Mouse (Mus musculus): ENCODE results near the gene Gm6583.

Gm6583 gene

GRCm38 (mm10) chr5:112368666-112369065 is 12.8 kb upstream of the Gm6583 start:
- no peak for DNase-seq (ENCODE audit: low read depth, low spot score)

- DNase-seq (ENCODE audit: low read depth, low spot score) = no peak
Observed at GRCm38 (mm10) chr5:112367929-112368328, 12.1 kb upstream of the Gm6583 start.

- no peak for DNase-seq (ENCODE audit: low read depth, low spot score)
Observed at GRCm38 (mm10) chr5:112367338-112367737, 11.5 kb upstream of the Gm6583 start.

- no peak for DNase-seq (ENCODE audit: low read depth, low spot score)
Observed at GRCm38 (mm10) chr5:112366879-112367278, 11.0 kb upstream of the Gm6583 start.

GRCm38 (mm10) chr5:112364184-112364797 is 8.5 kb upstream of the Gm6583 start:
- DNase-seq (ENCODE audit: low read depth, low spot score) = no peak

GRCm38 (mm10) chr5:112360077-112360476 is 4.2 kb upstream of the Gm6583 start:
- no peak for DNase-seq (ENCODE audit: low read depth, low spot score)

GRCm38 (mm10) chr5:112359520-112359919 is 3.7 kb upstream of the Gm6583 start:
- DNase-seq (ENCODE audit: low read depth, low spot score) = no peak

- no peak for DNase-seq (ENCODE audit: low read depth, low spot score)
Observed at GRCm38 (mm10) chr5:112356322-112356721, 489 bp upstream of the Gm6583 start.

- DNase-seq (ENCODE audit: low read depth, low spot score) = no peak
Observed at GRCm38 (mm10) chr5:112355493-112355892, 340 bp downstream of the Gm6583 start.

GRCm38 (mm10) chr5:112349169-112349568 is 6.7 kb downstream of the Gm6583 start:
- DNase-seq (ENCODE audit: low read depth, low spot score) = no peak

GRCm38 (mm10) chr5:112346211-112346965 is 9.4 kb downstream of the Gm6583 start:
- no peak for DNase-seq (ENCODE audit: low read depth, low spot score)

- DNase-seq (ENCODE audit: low read depth, low spot score) = no peak
Observed at GRCm38 (mm10) chr5:112344092-112344960, 11.5 kb downstream of the Gm6583 start.

GRCm38 (mm10) chr5:112343205-112343595 is 12.6 kb downstream of the Gm6583 start:
- DNase-seq (ENCODE audit: low read depth, low spot score) = no peak

GRCm38 (mm10) chr5:112342463-112343204 is 13.2 kb downstream of the Gm6583 start, which contains the start of the genes Srrd and Hps4:
Gene Srrd (minus strand): TSS chr5:112343040.
Gene Hps4 (plus strand): TSS chr5:112343083.
- DNase-seq (ENCODE audit: low read depth, low spot score) = peak; percentile 96

- DNase-seq (ENCODE audit: low read depth, low spot score) = no peak
Observed at GRCm38 (mm10) chr5:112339215-112339614, 16.6 kb downstream of the Gm6583 start.

GRCm38 (mm10) chr5:112337004-112337403 is 18.8 kb downstream of the Gm6583 start:
- DNase-seq (ENCODE audit: low read depth, low spot score) = no peak

- DNase-seq (ENCODE audit: low read depth, low spot score) = peak; percentile 84
Observed at GRCm38 (mm10) chr5:112335473-112335872, 20.4 kb downstream of the Gm6583 start.

GRCm38 (mm10) chr5:112329805-112330564 is 25.8 kb downstream of the Gm6583 start:
- DNase-seq (ENCODE audit: low read depth, low spot score) = no peak

GRCm38 (mm10) chr5:112327854-112328253 is 28.0 kb downstream of the Gm6583 start:
- no peak for DNase-seq (ENCODE audit: low read depth, low spot score)

GRCm38 (mm10) chr5:112326446-112327009 is 29.3 kb downstream of the Gm6583 start:
- no peak for DNase-seq (ENCODE audit: low read depth, low spot score)
